Mouse (Mus musculus): ENCODE measurements around the gene Pdcl2. TPM values are rescaled to one million over a fixed set of nuclear protein-coding genes. Genes with fewer than 3 reads are reported as not detected.
A peak's percentile ranks its signal among the peaks of the same experiment; 100 is the strongest.

Pdcl2 gene
- total RNA-seq, 1 experiment = 2.0 TPM

DNA sequence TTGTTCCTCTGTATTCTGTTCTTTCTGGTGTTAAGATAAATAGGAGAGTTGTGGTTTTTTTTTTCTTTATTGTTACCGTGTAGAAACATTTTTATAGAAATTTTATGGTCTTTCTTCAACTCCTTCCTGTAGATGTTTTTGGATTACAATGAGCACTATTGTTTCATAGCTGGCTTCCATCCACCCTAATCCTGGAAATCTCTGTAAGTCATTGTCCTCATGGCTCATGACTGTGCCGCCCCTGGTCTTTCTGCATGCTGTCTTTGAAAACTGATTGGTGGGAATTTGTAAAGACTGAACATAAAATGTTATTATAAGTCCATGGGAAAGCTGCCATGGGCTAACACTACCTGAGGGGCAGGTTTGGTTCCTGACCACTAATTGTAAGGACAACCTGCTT is 3.7 kb downstream of the Pdcl2 start:
- Histone ChIP-seq H3K36me3 (ENCODE audit: control insufficient read depth, insufficient read depth, low read length, poor library complexity, severe bottlenecking) (no peaks in the 10 kb centered on the region), H3K4me3 (ENCODE audit: insufficient read depth in 1 of 2, low read depth in 1 of 2, low read length in 2 of 2, poor library complexity in 1 of 2, severe bottlenecking in 1 of 2) (no peak overlapping the region), H3K9ac (ENCODE audit: insufficient read depth, low read depth, low read length, poor library complexity, severe bottlenecking) (no peak overlapping the region), H3K9me3 (ENCODE audit: control insufficient read depth, insufficient read depth, low read depth, low read length) (no peaks in the 10 kb centered on the region), H3K27ac (ENCODE audit: insufficient read depth, low read depth, low read length, poor library complexity, severe bottlenecking) (no peak overlapping the region), H3K4me1 (ENCODE audit: control insufficient read depth in 2 of 2, insufficient read depth in 2 of 2, low read length in 2 of 2, poor library complexity in 1 of 2) (peaks cover 4 to 6% of the 10 kb centered on the region in 2 experiments)
- in situ Hi-C loops (cut with MboI; ENCODE audit: low sequenced_read_pairs in 2 of 2, unreplicated experiment in 2 of 2) = no loop called here
- TF ChIP-seq ZNF384 (IDR thresholded peaks at IDR 0.05; ENCODE audit: low read depth, low read length) (no peak), ZC3H11A (IDR thresholded peaks at IDR 0.05; ENCODE audit: borderline replicate concordance, low read depth, low read length) (no peak), CHD2 (IDR thresholded peaks at IDR 0.05; ENCODE audit: low read depth, low read length) (no peak), HCFC1 (IDR thresholded peaks at IDR 0.05; ENCODE audit: borderline replicate concordance, insufficient read depth, low read length) (no peak), MAFK (IDR thresholded peaks at IDR 0.05; ENCODE audit: insufficient read depth, low read depth, low read length) (no peak)
- DNase-seq (ENCODE audit: low read depth, low spot score) = no peak

DNA sequence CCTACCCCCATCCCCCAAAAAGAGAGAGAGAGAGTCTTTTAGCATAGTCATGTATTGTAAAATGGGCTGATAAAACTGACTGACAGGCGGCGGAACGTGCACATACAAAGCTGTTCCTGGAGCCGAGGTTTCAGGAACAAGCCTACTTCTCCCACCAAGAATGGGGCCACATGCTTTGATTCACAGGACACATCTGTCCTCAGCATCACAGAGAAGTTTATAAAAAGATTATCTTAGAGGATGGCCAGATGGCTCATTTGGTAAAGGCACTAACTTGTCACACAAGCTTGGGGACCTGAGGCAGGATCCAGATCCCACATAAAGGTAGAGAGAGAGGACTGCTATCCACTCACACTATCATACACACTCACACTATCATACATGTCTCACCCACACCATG is 5.8 kb downstream of the Pdcl2 start:
- H3K36me3 ChIP-seq (ENCODE audit: control insufficient read depth, insufficient read depth, low read length, poor library complexity, severe bottlenecking) = no peaks in the 10 kb centered on the region
- H3K27ac ChIP-seq (ENCODE audit: insufficient read depth, low read depth, low read length, poor library complexity, severe bottlenecking) = no peak overlapping the region
- H3K4me3 ChIP-seq (ENCODE audit: insufficient read depth in 1 of 2, low read depth in 1 of 2, low read length in 2 of 2, poor library complexity in 1 of 2, severe bottlenecking in 1 of 2) = no peak overlapping the region
- no peak overlapping the region for H3K9ac ChIP-seq (ENCODE audit: insufficient read depth, low read depth, low read length, poor library complexity, severe bottlenecking)
- no peak for TF ChIP-seq ZC3H11A (IDR thresholded peaks at IDR 0.05; ENCODE audit: borderline replicate concordance, low read depth, low read length)
- TF ChIP-seq CHD2 (IDR thresholded peaks at IDR 0.05; ENCODE audit: low read depth, low read length) = no peak
- no peak for TF ChIP-seq HCFC1 (IDR thresholded peaks at IDR 0.05; ENCODE audit: borderline replicate concordance, insufficient read depth, low read length)
- no peak for TF ChIP-seq MAFK (IDR thresholded peaks at IDR 0.05; ENCODE audit: insufficient read depth, low read depth, low read length)
- no peak for TF ChIP-seq ZNF384 (IDR thresholded peaks at IDR 0.05; ENCODE audit: low read depth, low read length)
- no peaks in the 10 kb centered on the region for H3K9me3 ChIP-seq (ENCODE audit: control insufficient read depth, insufficient read depth, low read depth, low read length)
- peaks cover 4 to 10% of the 10 kb centered on the region in 2 experiments; a peak in 3 of 4 replicates for H3K4me1 ChIP-seq (ENCODE audit: control insufficient read depth in 2 of 2, insufficient read depth in 2 of 2, low read length in 2 of 2, poor library complexity in 1 of 2)
- in situ Hi-C loops (cut with MboI; ENCODE audit: low sequenced_read_pairs in 2 of 2, unreplicated experiment in 2 of 2) = no loop called here
- DNase-seq (ENCODE audit: low read depth, low spot score) = no peak

DNA sequence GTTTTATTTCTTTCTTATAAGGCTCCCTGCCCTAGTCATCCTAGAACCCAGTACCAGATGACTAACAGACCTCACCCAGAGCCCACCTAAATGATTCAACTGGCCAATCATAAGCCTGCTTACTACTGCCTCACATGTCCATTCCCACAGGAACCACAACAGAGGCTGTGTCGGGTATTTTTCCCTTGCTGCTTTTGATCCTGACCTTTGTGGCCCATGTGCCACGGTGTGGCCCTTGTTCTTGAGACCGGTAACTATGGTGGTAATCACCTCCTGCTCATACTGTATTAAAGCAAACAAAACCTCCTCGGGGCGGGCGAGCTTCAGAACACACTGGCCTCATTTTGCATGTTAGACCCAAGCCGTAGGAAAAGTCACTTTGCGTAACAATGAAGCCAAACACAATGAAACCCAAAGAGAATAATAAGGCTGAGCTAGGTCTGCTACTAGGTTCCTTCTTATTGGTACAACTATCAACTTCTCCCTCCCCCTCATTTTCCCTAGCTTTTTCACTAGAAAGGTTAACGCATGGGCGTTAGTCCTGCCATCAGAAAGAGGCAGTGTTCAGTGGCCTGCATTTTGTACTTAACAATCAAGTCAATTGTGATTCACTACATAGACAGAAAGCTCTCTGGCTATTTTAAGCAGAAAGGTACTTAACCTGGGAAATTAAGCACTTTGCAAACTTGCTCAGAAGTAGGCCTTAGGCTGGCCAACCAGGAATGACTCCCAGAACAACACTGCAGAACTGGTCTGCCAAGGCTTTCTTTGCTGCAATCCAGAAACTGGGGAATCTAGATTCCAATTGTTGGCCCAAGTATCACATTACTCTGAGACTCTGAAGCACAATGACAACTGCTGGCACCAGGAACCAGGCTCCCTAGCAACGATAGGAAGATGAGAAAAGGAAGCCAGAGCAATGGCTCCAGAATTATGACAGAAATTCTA is 9.4 kb downstream of the Pdcl2 start:
- Histone ChIP-seq H3K36me3 (ENCODE audit: control insufficient read depth, insufficient read depth, low read length, poor library complexity, severe bottlenecking) (no peaks in the 10 kb centered on the region), H3K4me3 (ENCODE audit: insufficient read depth in 1 of 2, low read depth in 1 of 2, low read length in 2 of 2, poor library complexity in 1 of 2, severe bottlenecking in 1 of 2) (peak overlapping the region in 1 of 2 experiments; percentile 38; a peak in 1 of 4 replicates), H3K9ac (ENCODE audit: insufficient read depth, low read depth, low read length, poor library complexity, severe bottlenecking) (no peak overlapping the region), H3K9me3 (ENCODE audit: control insufficient read depth, insufficient read depth, low read depth, low read length) (no peaks in the 10 kb centered on the region), H3K27ac (ENCODE audit: insufficient read depth, low read depth, low read length, poor library complexity, severe bottlenecking) (peak overlapping the region; percentile 71), H3K4me1 (ENCODE audit: control insufficient read depth in 2 of 2, insufficient read depth in 2 of 2, low read length in 2 of 2, poor library complexity in 1 of 2) (peaks cover 4 to 13% of the 10 kb centered on the region in 2 experiments; a peak in 3 of 4 replicates)
- DNase-seq (ENCODE audit: low read depth, low spot score) = peak; percentile 83
- TF ChIP-seq HCFC1 (IDR thresholded peaks at IDR 0.05; ENCODE audit: borderline replicate concordance, insufficient read depth, low read length) (no peak; the same call in 1 of the 2 replicates), CHD2 (IDR thresholded peaks at IDR 0.05; ENCODE audit: low read depth, low read length) (peak; percentile 47; the same call in 1 of the 2 replicates)
- in situ Hi-C loops (cut with MboI; ENCODE audit: low sequenced_read_pairs in 2 of 2, unreplicated experiment in 2 of 2) = no loop called here

DNA sequence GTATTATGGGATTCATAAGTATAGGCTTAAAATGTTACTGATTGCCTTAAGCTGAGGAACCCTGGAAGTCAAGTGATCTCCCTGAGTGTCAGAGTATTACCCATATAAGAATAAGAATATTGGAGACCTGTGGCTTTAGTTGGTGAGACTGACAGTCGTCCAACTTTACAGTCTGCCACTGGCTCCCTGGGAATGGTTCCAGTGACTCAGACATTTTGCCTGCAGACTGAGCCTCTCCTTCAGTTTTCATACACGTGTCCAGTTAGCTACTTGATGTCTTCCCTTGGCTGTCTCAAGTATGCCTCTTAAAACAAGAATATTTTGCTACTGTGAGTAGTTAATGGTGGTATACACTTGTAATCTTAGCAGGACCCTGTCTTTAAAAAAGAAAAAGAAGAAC is 22.8 kb downstream of the Pdcl2 start:
- no peak for DNase-seq (ENCODE audit: low read depth, low spot score)
- peaks cover 0 to 2% of the 10 kb centered on the region in 2 experiments; a peak in 1 of 4 replicates for H3K4me1 ChIP-seq (ENCODE audit: control insufficient read depth in 2 of 2, insufficient read depth in 2 of 2, low read length in 2 of 2, poor library complexity in 1 of 2)
- in situ Hi-C loops (cut with MboI; ENCODE audit: low sequenced_read_pairs in 2 of 2, unreplicated experiment in 2 of 2) = no loop called here
- TF ChIP-seq HCFC1 (IDR thresholded peaks at IDR 0.05; ENCODE audit: borderline replicate concordance, insufficient read depth, low read length) = no peak
- TF ChIP-seq ZNF384 (IDR thresholded peaks at IDR 0.05; ENCODE audit: low read depth, low read length) = no peak
- TF ChIP-seq ZC3H11A (IDR thresholded peaks at IDR 0.05; ENCODE audit: borderline replicate concordance, low read depth, low read length) = no peak
- TF ChIP-seq MAFK (IDR thresholded peaks at IDR 0.05; ENCODE audit: insufficient read depth, low read depth, low read length) = no peak
- no peak for TF ChIP-seq CHD2 (IDR thresholded peaks at IDR 0.05; ENCODE audit: low read depth, low read length)
- H3K9ac ChIP-seq (ENCODE audit: insufficient read depth, low read depth, low read length, poor library complexity, severe bottlenecking) = no peak overlapping the region
- H3K4me3 ChIP-seq (ENCODE audit: insufficient read depth in 1 of 2, low read depth in 1 of 2, low read length in 2 of 2, poor library complexity in 1 of 2, severe bottlenecking in 1 of 2) = no peak overlapping the region
- no peak overlapping the region for H3K27ac ChIP-seq (ENCODE audit: insufficient read depth, low read depth, low read length, poor library complexity, severe bottlenecking)
- H3K9me3 ChIP-seq (ENCODE audit: control insufficient read depth, insufficient read depth, low read depth, low read length) = no peaks in the 10 kb centered on the region
- no peaks in the 10 kb centered on the region for H3K36me3 ChIP-seq (ENCODE audit: control insufficient read depth, insufficient read depth, low read length, poor library complexity, severe bottlenecking)

Measured in ES-E14 (cell line).